Mouse (Mus musculus): ENCODE measurements around the gene Myo1e.

DNA sequence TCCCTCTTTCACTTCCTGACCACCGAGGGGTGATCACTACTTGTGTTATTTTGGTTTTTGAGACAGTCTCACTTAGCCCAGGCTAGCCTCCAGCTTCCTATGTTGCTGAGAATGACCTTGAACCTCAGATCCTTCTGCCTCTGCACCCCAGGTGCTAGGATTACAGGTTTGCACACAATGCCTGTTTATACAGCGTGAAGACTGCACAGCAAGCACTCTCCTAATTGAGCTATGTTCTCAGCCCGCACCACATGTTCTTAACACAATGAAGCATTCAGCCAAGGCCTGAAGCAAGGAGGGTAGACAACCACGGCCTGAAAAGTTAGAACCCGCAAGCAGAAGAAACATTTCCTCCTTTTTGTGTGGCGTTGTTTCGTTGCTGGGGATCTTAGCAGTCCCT is 24.5 kb upstream of the Myo1e start:
- TF ChIP-seq CTCF (IDR thresholded peaks at IDR 0.05; ENCODE audit: insufficient read depth, low read depth, low read length) (no peak), POLR2A (IDR thresholded peaks at IDR 0.05; ENCODE audit: insufficient read depth, low read depth, low read length) (no peak)
